Mouse (Mus musculus): ENCODE data around the gene Retreg3. TPM values are rescaled to one million over a fixed set of nuclear protein-coding genes. Genes with fewer than 3 reads are reported as not detected.

The Retreg3 gene
- polyA plus RNA-seq, 2 experiments, result 11.3 to 53.6 TPM

- Histone ChIP-seq H3K4me2 (replicated peaks; ENCODE audit: low read depth, low read length, severe bottlenecking) (peak overlapping the region; percentile 85), H3K27ac (replicated peaks; ENCODE audit: low read depth, low read length) (peak overlapping the region; percentile 63; the same call in 1 of the 2 replicates), H3K9ac (ENCODE audit: low read depth, low read length, severe bottlenecking) (no peak overlapping the region), H3K4me1 (ENCODE audit: control insufficient read depth, insufficient read depth, low read length) (peaks cover 25% of the 10 kb centered on the region), H3K9me3 (ENCODE audit: control insufficient read depth, low read length) (no peaks in the 10 kb centered on the region), H3K4me3 (replicated peaks; ENCODE audit: low read length) (peak overlapping the region; percentile 77), H3K36me3 (ENCODE audit: control insufficient read depth, insufficient read depth, low read length) (peaks cover 37% of the 10 kb centered on the region), H3K27me3 (ENCODE audit: control insufficient read depth, insufficient read depth, low read length) (peaks cover 1% of the 10 kb centered on the region; the same call in 1 of the 2 replicates)
- DNase-seq (ENCODE audit: low spot score) (no peak), ATAC-seq (ENCODE audit: low FRiP score, low read depth) (no peak)
- WGBS, result 85% methylated on average over 6 of the region's 6 CpGs
- TF ChIP-seq POLR2A (IDR thresholded peaks at IDR 0.05; ENCODE audit: borderline replicate concordance, extremely low read depth, insufficient read depth, insufficient read length), result no peak
Observed at GRCm38 (mm10) chr11:101086323-101086674, 33.4 kb downstream of the Retreg3 start.

- ATAC-seq (ENCODE audit: low FRiP score, low read depth) (no peak), DNase-seq (ENCODE audit: low spot score) (no peak)
- no peak for TF ChIP-seq POLR2A (IDR thresholded peaks at IDR 0.05; ENCODE audit: borderline replicate concordance, extremely low read depth, insufficient read depth, insufficient read length)
- Histone ChIP-seq H3K4me3 (replicated peaks; ENCODE audit: low read length) (no peak overlapping the region), H3K27ac (replicated peaks; ENCODE audit: low read depth, low read length) (no peak overlapping the region), H3K4me1 (ENCODE audit: control insufficient read depth, insufficient read depth, low read length) (peaks cover 25% of the 10 kb centered on the region), H3K4me2 (replicated peaks; ENCODE audit: low read depth, low read length, severe bottlenecking) (no peak overlapping the region), H3K36me3 (ENCODE audit: control insufficient read depth, insufficient read depth, low read length) (peaks cover 32% of the 10 kb centered on the region), H3K27me3 (ENCODE audit: control insufficient read depth, insufficient read depth, low read length) (peaks cover 7% of the 10 kb centered on the region), H3K9me3 (ENCODE audit: control insufficient read depth, low read length) (no peaks in the 10 kb centered on the region), H3K9ac (ENCODE audit: low read depth, low read length, severe bottlenecking) (no peak overlapping the region)
- WGBS, result 91% methylated on average over 18 of the region's 18 CpGs
Observed at GRCm38 (mm10) chr11:101085617-101086322, 33.9 kb downstream of the Retreg3 start.

GRCm38 (mm10) chr11:101084811-101085210 is 34.9 kb downstream of the Retreg3 start:
- H3K27ac ChIP-seq (replicated peaks; ENCODE audit: low read depth, low read length), result no peak overlapping the region
- DNase-seq (ENCODE audit: low spot score), result no peak

GRCm38 (mm10) chr11:101084246-101084645 is 35.4 kb downstream of the Retreg3 start:
- H3K9ac ChIP-seq (ENCODE audit: low read depth, low read length, severe bottlenecking), result no peak overlapping the region

More at GRCm38 (mm10) chr11:101084811-101085210, 34.9 kb downstream of the Retreg3 start:
- TF ChIP-seq POLR2A (IDR thresholded peaks at IDR 0.05; ENCODE audit: borderline replicate concordance, extremely low read depth, insufficient read depth, insufficient read length), result no peak
- no peak overlapping the region for H3K4me3 ChIP-seq (replicated peaks; ENCODE audit: low read length)
- no peaks in the 10 kb centered on the region for H3K9me3 ChIP-seq (ENCODE audit: control insufficient read depth, low read length)
- no peak for ATAC-seq (ENCODE audit: low FRiP score, low read depth)
- peaks cover 25% of the 10 kb centered on the region for H3K4me1 ChIP-seq (ENCODE audit: control insufficient read depth, insufficient read depth, low read length)
- peaks cover 22% of the 10 kb centered on the region for H3K36me3 ChIP-seq (ENCODE audit: control insufficient read depth, insufficient read depth, low read length)
- H3K4me2 ChIP-seq (replicated peaks; ENCODE audit: low read depth, low read length, severe bottlenecking), result no peak overlapping the region
- no peak overlapping the region for H3K9ac ChIP-seq (ENCODE audit: low read depth, low read length, severe bottlenecking)
- 95% methylated on average over 12 of the region's 12 CpGs for WGBS
- peaks cover 15% of the 10 kb centered on the region for H3K27me3 ChIP-seq (ENCODE audit: control insufficient read depth, insufficient read depth, low read length)

GRCm38 (mm10) chr11:101083083-101083697 is 36.5 kb downstream of the Retreg3 start:
- Histone ChIP-seq H3K4me2 (replicated peaks; ENCODE audit: low read depth, low read length, severe bottlenecking) (peak overlapping the region; percentile 92), H3K4me3 (replicated peaks; ENCODE audit: low read length) (peak overlapping the region; percentile 67), H3K36me3 (ENCODE audit: control insufficient read depth, insufficient read depth, low read length) (peaks cover 6% of the 10 kb centered on the region; the same call in 1 of the 2 replicates), H3K9ac (ENCODE audit: low read depth, low read length, severe bottlenecking) (peak overlapping the region; percentile 84), H3K27me3 (ENCODE audit: control insufficient read depth, insufficient read depth, low read length) (peaks cover 32% of the 10 kb centered on the region), H3K27ac (replicated peaks; ENCODE audit: low read depth, low read length) (peak overlapping the region; percentile 78), H3K9me3 (ENCODE audit: control insufficient read depth, low read length) (no peaks in the 10 kb centered on the region), H3K4me1 (ENCODE audit: control insufficient read depth, insufficient read depth, low read length) (peaks cover 25% of the 10 kb centered on the region)
- no peak for TF ChIP-seq POLR2A (IDR thresholded peaks at IDR 0.05; ENCODE audit: borderline replicate concordance, extremely low read depth, insufficient read depth, insufficient read length)
- WGBS, result 31% methylated on average over 19 of the region's 19 CpGs
- DNase-seq (ENCODE audit: low spot score), result no peak
- ATAC-seq (ENCODE audit: low FRiP score, low read depth), result no peak

More at GRCm38 (mm10) chr11:101084246-101084645, 35.4 kb downstream of the Retreg3 start:
- WGBS, result 78% methylated on average over 14 of the region's 14 CpGs
- H3K36me3 ChIP-seq (ENCODE audit: control insufficient read depth, insufficient read depth, low read length), result peaks cover 17% of the 10 kb centered on the region
- ATAC-seq (ENCODE audit: low FRiP score, low read depth) (no peak), DNase-seq (ENCODE audit: low spot score) (no peak)
- TF ChIP-seq POLR2A (IDR thresholded peaks at IDR 0.05; ENCODE audit: borderline replicate concordance, extremely low read depth, insufficient read depth, insufficient read length), result no peak
- no peak overlapping the region for H3K4me2 ChIP-seq (replicated peaks; ENCODE audit: low read depth, low read length, severe bottlenecking)
- peaks cover 25% of the 10 kb centered on the region for H3K4me1 ChIP-seq (ENCODE audit: control insufficient read depth, insufficient read depth, low read length)
- H3K27ac ChIP-seq (replicated peaks; ENCODE audit: low read depth, low read length), result no peak overlapping the region
- H3K9me3 ChIP-seq (ENCODE audit: control insufficient read depth, low read length), result no peaks in the 10 kb centered on the region
- H3K27me3 ChIP-seq (ENCODE audit: control insufficient read depth, insufficient read depth, low read length), result peaks cover 21% of the 10 kb centered on the region
- H3K4me3 ChIP-seq (replicated peaks; ENCODE audit: low read length), result no peak overlapping the region

All from limb, embryonic 14.5 days (tissue).